Mouse (Mus musculus) intestine, embryonic 15.5 days (tissue): ENCODE results near the gene Pgam2. TPM values are rescaled to one million over a fixed set of nuclear protein-coding genes. Genes with fewer than 3 reads are reported as not detected.
"Not testable (repeated sequence)": the region's sequence is repeated elsewhere in the genome, so short reads cannot be mapped to it uniquely, and the experiment has no call there.

Experiments
- ATAC-seq: fragments of 200-750 bp; cut with Nextera tagmentation; 2 replicates; pipeline ENCODE4 v1.8.0; 2017; ENCODE audit warnings: moderate TSS enrichment, moderate library complexity
- H3K27ac ChIP-seq: fragments of 300-500 bp; sonication (generic); 2 replicates; pipeline ENCODE4 v1.5.1; 2015; ENCODE audit warnings: mild to moderate bottlenecking, inconsistent platforms
- H3K27me3 ChIP-seq: fragments of 300-500 bp; sonication (generic); replicated peaks from 2 replicates; pipeline ENCODE4 v1.6.1; 2015; ENCODE audit warnings: inconsistent platforms
- H3K36me3 ChIP-seq: fragments of 300-500 bp; sonication (generic); 2 replicates; pipeline ENCODE4 v1.6.1; 2015; ENCODE audit warnings: inconsistent platforms
- H3K4me1 ChIP-seq: fragments of 300-500 bp; sonication (generic); replicated peaks from 2 replicates; pipeline ENCODE4 v1.6.1; 2015; ENCODE audit warnings: inconsistent platforms
- H3K4me2 ChIP-seq: fragments of 300-500 bp; sonication (generic); replicated peaks from 2 replicates; pipeline ENCODE4 v1.6.1; 2015; ENCODE audit warnings: mild to moderate bottlenecking, inconsistent platforms
- H3K4me3 ChIP-seq: fragments of 300-500 bp; sonication (generic); replicated peaks from 2 replicates; pipeline ENCODE4 v1.5.1; 2015; ENCODE audit warnings: inconsistent platforms
- H3K9ac ChIP-seq: fragments of 300-500 bp; sonication (generic); 2 replicates; pipeline ENCODE4 v1.6.1; 2015; ENCODE audit warnings: inconsistent platforms
- H3K9me3 ChIP-seq: fragments of 300-500 bp; sonication (generic); 2 replicates; pipeline ENCODE4 v1.6.1; 2016; ENCODE audit warnings: inconsistent platforms
- WGBS: fragments of 180-500 bp; shearing (Covaris S2); methylation state at CpG from one replicate; pipeline ENCODE4 v1.1.7; 2015; 5-methylcytosine and 5-hydroxymethylcytosine counted together
- polyA plus RNA-seq: library from polyadenylated mRNA; unstranded; fragments of >200 nt; fragmentation: Nextera tagmentation; extraction: Ambion mirVana; gene quantifications from 2 replicates; pipeline ENCODE4 v1.2.1, GENCODE M21; 2015

The Pgam2 gene
- polyA plus RNA-seq, 1 experiment from 2014 or later, result 10.8 TPM

GRCm38 (mm10) chr11:5836126-5836525 lies 32.6 kb upstream of the Pgam2 start:
- Histone ChIP-seq H3K4me1 (0 out of 2 replicates have a peak, but pooled peaks cover 2% of the 10 kb centered on the region), H3K9ac (no peak overlapping the region), H3K36me3 (peaks cover 9% of the 10 kb centered on the region; the same call in 1 of the 2 replicates), H3K4me3 (no peak overlapping the region), H3K27ac (no peak overlapping the region), H3K27me3 (no peaks in the 10 kb centered on the region), H3K4me2 (no peak overlapping the region), H3K9me3 (no peaks in the 10 kb centered on the region)
- WGBS, result 61% methylated on average over 1 of the region's 1 CpGs
- no peak for ATAC-seq

GRCm38 (mm10) chr11:5835057-5835456 lies 31.5 kb upstream of the Pgam2 start:
- Histone ChIP-seq H3K27me3 (no peaks in the 10 kb centered on the region), H3K4me3 (no peak overlapping the region), H3K27ac (no peak overlapping the region), H3K4me2 (no peak overlapping the region), H3K4me1 (0 out of 2 replicates have a peak, but pooled peaks cover 2% of the 10 kb centered on the region), H3K9ac (no peak overlapping the region), H3K36me3 (peaks cover 9% of the 10 kb centered on the region; the same call in 1 of the 2 replicates), H3K9me3 (no peaks in the 10 kb centered on the region)
- 89% methylated on average over 7 of the region's 7 CpGs for WGBS
- no peak for ATAC-seq

GRCm38 (mm10) chr11:5834506-5834905 lies 31.0 kb upstream of the Pgam2 start:
- WGBS, result 88% methylated on average over 9 of the region's 9 CpGs
- Histone ChIP-seq H3K27ac (no peak overlapping the region), H3K4me3 (no peak overlapping the region), H3K27me3 (no peaks in the 10 kb centered on the region), H3K36me3 (peaks cover 13% of the 10 kb centered on the region; the same call in 1 of the 2 replicates), H3K4me1 (0 out of 2 replicates have a peak, but pooled peaks cover 2% of the 10 kb centered on the region), H3K9ac (no peak overlapping the region), H3K4me2 (no peak overlapping the region), H3K9me3 (no peaks in the 10 kb centered on the region)
- ATAC-seq, result no peak

- Histone ChIP-seq H3K9me3 (no peaks in the 10 kb centered on the region), H3K27ac (no peak overlapping the region), H3K36me3 (peaks cover 22% of the 10 kb centered on the region; the same call in 1 of the 2 replicates), H3K9ac (no peak overlapping the region), H3K27me3 (no peaks in the 10 kb centered on the region), H3K4me2 (no peak overlapping the region), H3K4me3 (no peak overlapping the region), H3K4me1 (no peaks in the 10 kb centered on the region)
- 89% methylated on average over 12 of the region's 12 CpGs for WGBS
- no peak for ATAC-seq
These were observed 25.8 kb upstream of the Pgam2 start for GRCm38 (mm10) chr11:5829327-5829726.

- H3K27me3 ChIP-seq, result no peaks in the 10 kb centered on the region
- H3K4me2 ChIP-seq, result no peak overlapping the region
- H3K9me3 ChIP-seq, result no peaks in the 10 kb centered on the region
- no peaks in the 10 kb centered on the region for H3K4me1 ChIP-seq
- H3K27ac ChIP-seq, result no peak overlapping the region
- H3K36me3 ChIP-seq, result peaks cover 21% of the 10 kb centered on the region; the same call in 1 of the 2 replicates
- ATAC-seq, result no peak
- no peak overlapping the region for H3K9ac ChIP-seq
- 88% methylated on average over 11 of the region's 11 CpGs for WGBS
- H3K4me3 ChIP-seq, result no peak overlapping the region
These were observed 25.1 kb upstream of the Pgam2 start for GRCm38 (mm10) chr11:5828509-5829191.

GRCm38 (mm10) chr11:5827931-5828330 lies 24.4 kb upstream of the Pgam2 start:
- H3K27ac ChIP-seq, result no peak overlapping the region
- no peak overlapping the region for H3K9ac ChIP-seq
- no peaks in the 10 kb centered on the region for H3K4me1 ChIP-seq
- ATAC-seq, result no peak
- no peaks in the 10 kb centered on the region for H3K9me3 ChIP-seq
- H3K4me2 ChIP-seq, result no peak overlapping the region
- H3K27me3 ChIP-seq, result no peaks in the 10 kb centered on the region
- H3K4me3 ChIP-seq, result no peak overlapping the region
- 95% methylated on average over 5 of the region's 5 CpGs for WGBS
- H3K36me3 ChIP-seq, result peaks cover 17% of the 10 kb centered on the region; the same call in 1 of the 2 replicates

GRCm38 (mm10) chr11:5825432-5825831 lies 21.9 kb upstream of the Pgam2 start:
- H3K9ac ChIP-seq, result no peak overlapping the region
- no peak for ATAC-seq
- H3K27ac ChIP-seq, result no peak overlapping the region
- no peak overlapping the region for H3K4me3 ChIP-seq
- no peaks in the 10 kb centered on the region for H3K9me3 ChIP-seq
- peaks cover 17% of the 10 kb centered on the region; the same call in 1 of the 2 replicates for H3K36me3 ChIP-seq
- no peaks in the 10 kb centered on the region for H3K4me1 ChIP-seq
- no peaks in the 10 kb centered on the region for H3K27me3 ChIP-seq
- H3K4me2 ChIP-seq, result no peak overlapping the region

- H3K36me3 ChIP-seq, result no peaks in the 10 kb centered on the region
- no peaks in the 10 kb centered on the region for H3K27me3 ChIP-seq
- ATAC-seq, result no peak
- 71% methylated on average over 2 of the region's 2 CpGs for WGBS
- H3K27ac ChIP-seq, result no peak overlapping the region
- no peak overlapping the region for H3K4me2 ChIP-seq
- H3K9me3 ChIP-seq, result no peaks in the 10 kb centered on the region
- H3K4me3 ChIP-seq, result no peak overlapping the region
- H3K4me1 ChIP-seq, result no peaks in the 10 kb centered on the region
- no peak overlapping the region for H3K9ac ChIP-seq
These were observed 15.7 kb upstream of the Pgam2 start for GRCm38 (mm10) chr11:5819223-5819622.

GRCm38 (mm10) chr11:5813381-5813780 lies 9.8 kb upstream of the Pgam2 start:
- 78% methylated on average over 10 of the region's 10 CpGs for WGBS
- ATAC-seq, result no peak

GRCm38 (mm10) chr11:5809487-5809886 lies 6.0 kb upstream of the Pgam2 start:
- not testable (repeated sequence) for H3K9ac ChIP-seq, H3K4me1 ChIP-seq, H3K27me3 ChIP-seq, H3K4me3 ChIP-seq, H3K9me3 ChIP-seq, H3K36me3 ChIP-seq, H3K4me2 ChIP-seq, H3K27ac ChIP-seq
- 72% methylated on average over 4 of the region's 4 CpGs for WGBS
- peak; percentile 41; the same call in 1 of the 2 replicates for ATAC-seq

More at GRCm38 (mm10) chr11:5813381-5813780, 9.8 kb upstream of the Pgam2 start:
- Histone ChIP-seq H3K36me3 (no peaks in the 10 kb centered on the region), H3K9ac (no peak overlapping the region), H3K9me3 (no peaks in the 10 kb centered on the region), H3K4me2 (no peak overlapping the region), H3K4me3 (no peak overlapping the region), H3K27ac (no peak overlapping the region), H3K27me3 (no peaks in the 10 kb centered on the region), H3K4me1 (no peaks in the 10 kb centered on the region)

- Histone ChIP-seq H3K4me1 (peaks cover 6% of the 10 kb centered on the region), H3K9ac (no peak overlapping the region), H3K36me3 (no peaks in the 10 kb centered on the region), H3K4me2 (no peak overlapping the region), H3K9me3 (no peaks in the 10 kb centered on the region), H3K27ac (no peak overlapping the region), H3K4me3 (no peak overlapping the region), H3K27me3 (no peaks in the 10 kb centered on the region)
- ATAC-seq, result no peak
- WGBS, result 88% methylated on average over 9 of the region's 9 CpGs
These were observed 4.4 kb upstream of the Pgam2 start for GRCm38 (mm10) chr11:5807956-5808355.

- H3K9ac ChIP-seq, result no peak overlapping the region
- no peaks in the 10 kb centered on the region for H3K27me3 ChIP-seq
- H3K4me2 ChIP-seq, result no peak overlapping the region
- peaks cover 21% of the 10 kb centered on the region for H3K4me1 ChIP-seq
- 80% methylated on average over 3 of the region's 3 CpGs for WGBS
- H3K27ac ChIP-seq, result no peak overlapping the region
- peaks cover under 1% of the 10 kb centered on the region; the same call in 1 of the 2 replicates for H3K36me3 ChIP-seq
- no peaks in the 10 kb centered on the region for H3K9me3 ChIP-seq
- no peak for ATAC-seq
- H3K4me3 ChIP-seq, result no peak overlapping the region
These were observed 2.2 kb upstream of the Pgam2 start for GRCm38 (mm10) chr11:5805711-5806110.

GRCm38 (mm10) chr11:5804174-5804573 lies 641 bp upstream of the Pgam2 start:
- Histone ChIP-seq H3K36me3 (peaks cover 12% of the 10 kb centered on the region), H3K4me3 (no peak overlapping the region), H3K4me2 (no peak overlapping the region), H3K27ac (no peak overlapping the region), H3K9ac (no peak overlapping the region), H3K27me3 (no peaks in the 10 kb centered on the region), H3K4me1 (peaks cover 21% of the 10 kb centered on the region), H3K9me3 (no peaks in the 10 kb centered on the region)
- no peak for ATAC-seq
- 67% methylated on average over 5 of the region's 5 CpGs for WGBS
